Mouse (Mus musculus) forebrain, embryonic 16.5 days (tissue): Measurements from ENCODE around the gene Mapkap1. TPM values are rescaled to one million over a fixed set of nuclear protein-coding genes. Genes with fewer than 3 reads are reported as not detected.

Experiments used
- ATAC-seq: fragments of 200-750 bp; cut with Nextera tagmentation; 2 replicates; pipeline ENCODE4 v1.8.0; 2017; ENCODE audit warnings: mild to moderate bottlenecking, moderate library complexity
- H3K27ac ChIP-seq: fragments of 300-500 bp; sonication (generic); 2 replicates; pipeline ENCODE4 v1.5.1; 2014; ENCODE audit warnings: low read length, control low read depth
- H3K27me3 ChIP-seq: fragments of 300-500 bp; sonication (generic); replicated peaks from 2 replicates; pipeline ENCODE4 v1.6.1; 2014; ENCODE audit warnings: low read length; ENCODE audit not compliant: control insufficient read depth, insufficient read depth
- H3K36me3 ChIP-seq: fragments of 300-500 bp; sonication (generic); 2 replicates; pipeline ENCODE4 v1.6.1; 2014; ENCODE audit not compliant: control insufficient read depth, insufficient read depth
- H3K4me1 ChIP-seq: fragments of 300-500 bp; sonication (generic); replicated peaks from 2 replicates; pipeline ENCODE4 v1.6.1; 2014; ENCODE audit warnings: low read length; ENCODE audit not compliant: control insufficient read depth, insufficient read depth
- H3K4me2 ChIP-seq: fragments of 300-500 bp; sonication (generic); 2 replicates; pipeline ENCODE4 v1.6.1; 2014; ENCODE audit warnings: mild to moderate bottlenecking, low read length, control low read depth
- H3K4me3 ChIP-seq: fragments of 300-500 bp; sonication (generic); replicated peaks from 2 replicates; pipeline ENCODE4 v1.5.1; 2014; ENCODE audit warnings: mild to moderate bottlenecking, low read length, control low read depth
- H3K9ac ChIP-seq: fragments of 300-500 bp; sonication (generic); replicated peaks from 2 replicates; pipeline ENCODE4 v1.6.1; 2014; ENCODE audit warnings: low read depth, low read length, control low read depth
- H3K9me3 ChIP-seq: fragments of 300-500 bp; sonication (generic); 2 replicates; pipeline ENCODE4 v1.6.1; 2016; ENCODE audit warnings: low read length; ENCODE audit not compliant: control insufficient read depth
- WGBS: fragments of 180-500 bp; shearing (Covaris S2); extraction: QIAGEN DNeasy Blood & Tissue Kit; methylation state at CpG from one replicate; pipeline ENCODE4 v1.1.7; 2014; 5-methylcytosine and 5-hydroxymethylcytosine counted together
- polyA plus RNA-seq: library from polyadenylated mRNA; unstranded; fragments of >200 nt; fragmentation: Nextera tagmentation; extraction: Ambion mirVana; gene quantifications from 2 replicates; pipeline ENCODE4 v1.2.1, GENCODE M21; 2015

The Mapkap1 gene
- polyA plus RNA-seq, 1 experiment from 2014 or later: 100 TPM

- Histone ChIP-seq H3K27ac (no peak overlapping the region), H3K4me3 (no peak overlapping the region), H3K4me1 (no peaks in the 10 kb centered on the region), H3K4me2 (no peak overlapping the region), H3K9ac (no peak overlapping the region), H3K27me3 (no peaks in the 10 kb centered on the region), H3K36me3 (no peaks in the 10 kb centered on the region; the same call in 1 of the 2 replicates), H3K9me3 (no peaks in the 10 kb centered on the region)
- no peak for ATAC-seq
- 84% methylated on average over 5 of the region's 5 CpGs for WGBS
These were observed 112.0 kb downstream of the Mapkap1 start for GRCm38 (mm10) chr2:34518526-34518925.

GRCm38 (mm10) chr2:34519525-34519924, 113.0 kb downstream of the Mapkap1 start:
- Histone ChIP-seq H3K4me1 (no peaks in the 10 kb centered on the region), H3K27me3 (no peaks in the 10 kb centered on the region), H3K4me2 (no peak overlapping the region), H3K36me3 (no peaks in the 10 kb centered on the region; the same call in 1 of the 2 replicates), H3K9me3 (no peaks in the 10 kb centered on the region), H3K4me3 (no peak overlapping the region), H3K9ac (no peak overlapping the region), H3K27ac (no peak overlapping the region)
- WGBS: 25% methylated on average over 6 of the region's 6 CpGs
- peak; percentile 45; the same call in 1 of the 2 replicates for ATAC-seq

GRCm38 (mm10) chr2:34521384-34521783, 114.8 kb downstream of the Mapkap1 start:
- Histone ChIP-seq H3K27me3 (no peaks in the 10 kb centered on the region), H3K36me3 (no peaks in the 10 kb centered on the region; the same call in 1 of the 2 replicates), H3K4me1 (peaks cover 3% of the 10 kb centered on the region), H3K4me3 (no peak overlapping the region), H3K9ac (no peak overlapping the region), H3K4me2 (no peak overlapping the region), H3K9me3 (no peaks in the 10 kb centered on the region), H3K27ac (no peak overlapping the region)
- ATAC-seq: no peak
- 91% methylated on average over 3 of the region's 3 CpGs for WGBS

- H3K36me3 ChIP-seq: no peaks in the 10 kb centered on the region; the same call in 1 of the 2 replicates
- H3K4me2 ChIP-seq: no peak overlapping the region
- no peak overlapping the region for H3K9ac ChIP-seq
- no peak overlapping the region for H3K4me3 ChIP-seq
- H3K4me1 ChIP-seq: peaks cover 27% of the 10 kb centered on the region
- H3K27me3 ChIP-seq: no peaks in the 10 kb centered on the region
- 19% methylated on average over 15 of the region's 15 CpGs for WGBS
- no peaks in the 10 kb centered on the region for H3K9me3 ChIP-seq
- peak; percentile 76 for ATAC-seq
- H3K27ac ChIP-seq: 0 out of 2 replicates have a peak overlapping the region, but pooled peaks have one; percentile 5
These were observed 120.2 kb downstream of the Mapkap1 start for GRCm38 (mm10) chr2:34526527-34527371.

- Histone ChIP-seq H3K4me3 (no peak overlapping the region), H3K9me3 (no peaks in the 10 kb centered on the region), H3K9ac (no peak overlapping the region), H3K4me1 (peaks cover 39% of the 10 kb centered on the region), H3K27me3 (no peaks in the 10 kb centered on the region), H3K4me2 (no peak overlapping the region), H3K27ac (no peak overlapping the region), H3K36me3 (no peaks in the 10 kb centered on the region)
- ATAC-seq: no peak
These were observed 121.9 kb downstream of the Mapkap1 start for GRCm38 (mm10) chr2:34528491-34528890.

GRCm38 (mm10) chr2:34530042-34530441, 123.5 kb downstream of the Mapkap1 start:
- Histone ChIP-seq H3K9ac (no peak overlapping the region), H3K4me3 (no peak overlapping the region), H3K9me3 (no peaks in the 10 kb centered on the region), H3K27ac (no peak overlapping the region), H3K27me3 (no peaks in the 10 kb centered on the region), H3K36me3 (no peaks in the 10 kb centered on the region), H3K4me1 (peaks cover 44% of the 10 kb centered on the region), H3K4me2 (no peak overlapping the region)
- 36% methylated on average over 3 of the region's 3 CpGs for WGBS
- ATAC-seq: no peak

- Histone ChIP-seq H3K27me3 (no peaks in the 10 kb centered on the region), H3K4me3 (no peak overlapping the region), H3K9ac (no peak overlapping the region), H3K9me3 (no peaks in the 10 kb centered on the region), H3K4me2 (no peak overlapping the region), H3K4me1 (peaks cover 40% of the 10 kb centered on the region), H3K27ac (peak overlapping the region; percentile 72), H3K36me3 (no peaks in the 10 kb centered on the region)
- peak; percentile 80 for ATAC-seq
- WGBS: 12% methylated on average over 3 of the region's 3 CpGs
These were observed 125.3 kb downstream of the Mapkap1 start for GRCm38 (mm10) chr2:34531801-34532298.

GRCm38 (mm10) chr2:34532394-34532793, 125.8 kb downstream of the Mapkap1 start:
- peaks cover 35% of the 10 kb centered on the region for H3K4me1 ChIP-seq
- WGBS: 43% methylated on average over 1 of the region's 1 CpGs
- H3K36me3 ChIP-seq: no peaks in the 10 kb centered on the region
- no peaks in the 10 kb centered on the region for H3K27me3 ChIP-seq
- ATAC-seq: peak; percentile 18; the same call in 1 of the 2 replicates
- no peak overlapping the region for H3K4me2 ChIP-seq
- no peak overlapping the region for H3K4me3 ChIP-seq
- H3K27ac ChIP-seq: peak overlapping the region; percentile 72
- no peak overlapping the region for H3K9ac ChIP-seq
- H3K9me3 ChIP-seq: no peaks in the 10 kb centered on the region

GRCm38 (mm10) chr2:34533281-34533680, 126.7 kb downstream of the Mapkap1 start:
- Histone ChIP-seq H3K4me1 (peaks cover 34% of the 10 kb centered on the region), H3K27ac (no peak overlapping the region), H3K36me3 (no peaks in the 10 kb centered on the region), H3K4me3 (no peak overlapping the region), H3K9ac (no peak overlapping the region), H3K4me2 (no peak overlapping the region), H3K9me3 (no peaks in the 10 kb centered on the region), H3K27me3 (no peaks in the 10 kb centered on the region)
- no peak for ATAC-seq
